13 mouse cellular contexts compared by ENCODE assay signal in the genomic region with DNA sequence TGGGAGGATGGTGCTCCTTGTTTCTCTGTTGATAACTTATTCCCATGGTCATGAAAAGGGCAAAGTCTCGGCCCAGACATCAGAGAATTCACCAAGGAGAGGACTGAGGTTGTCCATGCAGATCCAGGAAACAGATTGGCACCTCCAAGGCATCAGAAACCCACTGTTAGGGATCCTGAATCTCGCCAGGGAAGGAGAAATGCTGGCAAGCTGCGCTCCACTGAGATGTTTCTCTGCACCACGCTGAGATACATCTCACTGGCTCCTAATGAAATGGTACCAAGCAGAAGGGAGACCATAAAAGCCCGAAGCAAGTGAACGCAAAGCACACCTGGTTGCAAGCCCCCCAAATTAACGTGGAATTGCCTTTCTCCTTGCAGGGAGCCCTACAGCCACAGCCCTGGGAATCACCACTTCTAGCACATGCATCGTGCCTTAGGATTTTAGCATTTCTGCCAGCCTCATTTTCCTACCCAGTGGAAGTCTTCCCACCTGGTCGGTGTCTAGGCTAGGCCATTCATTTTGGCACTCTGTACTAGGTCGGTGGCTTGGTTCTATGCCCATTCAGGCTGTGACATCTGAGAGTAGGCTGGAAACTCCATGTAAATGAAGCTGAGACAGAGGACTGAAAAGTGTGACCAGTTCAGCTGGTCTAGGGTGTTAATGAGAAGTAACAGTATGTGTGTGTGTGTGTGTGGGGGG.
DNase-seq lines count a peak whose midpoint lies in the region; ATAC-seq lines count a peak whose summit lies in the region.
"Had no signal": no experiment of that assay in that cellular context is flagged by ENCODE, and none has a peak within 500 bp of the region (broad histone marks: within the 10 kb centered on the region; RNA-seq: fewer than 3 reads in every experiment).

No protein-coding gene starts in this region.

- DNase-seq in kidney, adult 18-20 months, result no peak
- peak; percentile 48 to 69 for DNase-seq in cerebellum, postnatal 25 days
- no peak for DNase-seq in heart, postnatal 14 days
- no peak for DNase-seq in lung, postnatal 10 days
- DNase-seq: heart, adult 2 months; layer of hippocampus, postnatal 36 days; liver, embryonic 13.5 days; lung, postnatal 36 days; thymus, postnatal 25 days had no signal

- peak; percentile 11; the same call in 1 of the 2 replicates for ATAC-seq in kidney, embryonic 14.5 days (ENCODE audit: low FRiP score, low TSS enrichment)
- ATAC-seq in hindbrain, embryonic 12.5 days (ENCODE audit: low FRiP score), result no peak
- no peak for ATAC-seq in midbrain, embryonic 16.5 days
- no peak for ATAC-seq in megakaryocyte-erythroid progenitor cell, adult 5-6 weeks (replicated peaks; ENCODE audit: low FRiP score, low TSS enrichment, poor library complexity, severe bottlenecking)

- H3K36me3 ChIP-seq in kidney, embryonic 14.5 days (ENCODE audit: control insufficient read depth, insufficient read depth, low read length), result no peaks in the 10 kb centered on the region
- H3K36me3 ChIP-seq in hindbrain, embryonic 12.5 days, result no peaks in the 10 kb centered on the region
- no peaks in the 10 kb centered on the region for H3K36me3 ChIP-seq in midbrain, embryonic 16.5 days (ENCODE audit: control insufficient read depth, insufficient read depth, low read length)
- H3K36me3 ChIP-seq: liver, embryonic 13.5 days had no signal

- WGBS in kidney, embryonic 14.5 days, result 66% methylated on average over 10 of the region's 10 CpGs
- WGBS in hindbrain, embryonic 12.5 days, result 67% methylated on average over 10 of the region's 10 CpGs
- WGBS in midbrain, embryonic 16.5 days, result 67% methylated on average over 10 of the region's 10 CpGs

- H3K9me3 ChIP-seq in kidney, embryonic 14.5 days (ENCODE audit: control insufficient read depth, low read length), result no peaks in the 10 kb centered on the region
- no peaks in the 10 kb centered on the region for H3K9me3 ChIP-seq in hindbrain, embryonic 12.5 days (replicated peaks)
- no peaks in the 10 kb centered on the region for H3K9me3 ChIP-seq in midbrain, embryonic 16.5 days (replicated peaks; ENCODE audit: control insufficient read depth, low read length, poor library complexity, severe bottlenecking)
- H3K9me3 ChIP-seq: liver, embryonic 13.5 days had no signal

- no peak overlapping the region for H3K4me2 ChIP-seq in kidney, embryonic 14.5 days (replicated peaks; ENCODE audit: low read depth, low read length)
- no peak overlapping the region for H3K4me2 ChIP-seq in hindbrain, embryonic 12.5 days (replicated peaks)
- no peak overlapping the region for H3K4me2 ChIP-seq in midbrain, embryonic 16.5 days (ENCODE audit: low read length)
- H3K4me2 ChIP-seq: liver, embryonic 13.5 days had no signal

- no peak overlapping the region for H3K9ac ChIP-seq in kidney, embryonic 14.5 days (ENCODE audit: low read depth, low read length)
- no peak overlapping the region for H3K9ac ChIP-seq in hindbrain, embryonic 12.5 days
- H3K9ac ChIP-seq in midbrain, embryonic 16.5 days (ENCODE audit: low read depth, low read length), result no peak overlapping the region
- H3K9ac ChIP-seq: liver, embryonic 13.5 days had no signal

- no peaks in the 10 kb centered on the region for H3K27me3 ChIP-seq in kidney, embryonic 14.5 days (ENCODE audit: control insufficient read depth, insufficient read depth, low read length)
- no peaks in the 10 kb centered on the region for H3K27me3 ChIP-seq in hindbrain, embryonic 12.5 days
- no peaks in the 10 kb centered on the region for H3K27me3 ChIP-seq in midbrain, embryonic 16.5 days (ENCODE audit: control insufficient read depth, insufficient read depth, low read depth, low read length)
- H3K27me3 ChIP-seq: liver, embryonic 13.5 days had no signal

- intact Hi-C loops in heart, postnatal 14 days (cut with DNase I), result loop anchor here (5.0 kb wide), 1 partner anchor 349 kb away; no protein-coding TSS in a partner anchor

- H3K27ac ChIP-seq in kidney, embryonic 14.5 days (ENCODE audit: low read depth, low read length), result no peak overlapping the region
- 0 out of 2 replicates have a peak overlapping the region, but pooled peaks have one; percentile 18 for H3K27ac ChIP-seq in hindbrain, embryonic 12.5 days
- peak overlapping the region; percentile 91 for H3K27ac ChIP-seq in midbrain, embryonic 16.5 days (ENCODE audit: low read length)
- H3K27ac ChIP-seq: heart, adult 2 months; liver, embryonic 13.5 days had no signal

- peaks cover 34% of the 10 kb centered on the region for H3K4me1 ChIP-seq in kidney, embryonic 14.5 days (ENCODE audit: control insufficient read depth, insufficient read depth, low read length)
- H3K4me1 ChIP-seq in hindbrain, embryonic 12.5 days, result peaks cover 43% of the 10 kb centered on the region
- H3K4me1 ChIP-seq in midbrain, embryonic 16.5 days (ENCODE audit: control insufficient read depth, insufficient read depth, low read length), result peaks cover 48% of the 10 kb centered on the region
- H3K4me1 ChIP-seq: liver, embryonic 13.5 days had no signal

- H3K4me3 ChIP-seq in kidney, embryonic 14.5 days (ENCODE audit: low read length), result no peak overlapping the region
- H3K4me3 ChIP-seq in hindbrain, embryonic 12.5 days, result no peak overlapping the region
- no peak overlapping the region for H3K4me3 ChIP-seq in midbrain, embryonic 16.5 days (ENCODE audit: low read depth, low read length)
- H3K4me3 ChIP-seq: heart, adult 2 months; liver, embryonic 13.5 days had no signal

Comparison
In these comparisons a context has a peak if more than half of its experiments do, and no peak if none do; other contexts are left out.
1. DNase-seq: peak in cerebellum, postnatal 25 days (2 of 2); none in kidney, adult 18-20 months (single experiment), heart, postnatal 14 days (0 of 2) and lung, postnatal 10 days (single experiment).